Mouse (Mus musculus): ENCODE data around the gene Thsd4.

DNA sequence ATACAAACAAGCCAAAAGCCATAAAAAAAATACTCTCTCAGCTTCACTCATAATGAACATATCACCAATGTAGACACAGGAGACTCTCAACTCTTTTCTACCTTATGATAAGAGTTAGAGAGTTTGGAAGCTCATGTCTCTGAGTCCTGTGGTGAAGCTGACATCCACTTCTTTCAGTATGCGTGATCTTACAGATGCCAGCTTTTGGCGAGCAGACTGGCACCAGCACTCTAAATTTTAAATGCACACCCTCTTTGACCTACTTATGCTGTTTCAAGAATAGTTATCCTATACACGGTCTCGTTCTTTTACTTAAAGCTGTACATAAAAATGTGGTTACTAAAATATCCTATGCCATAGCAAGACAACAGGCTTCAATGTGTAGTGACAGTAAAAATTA is 524.1 kb downstream of the Thsd4 start:
- TF ChIP-seq POLR2A (IDR thresholded peaks at IDR 0.05; ENCODE audit: control insufficient read depth, extremely low read depth, insufficient read depth, low read length, poor library complexity) (no peak), CTCF (IDR thresholded peaks at IDR 0.05; ENCODE audit: borderline replicate concordance, control insufficient read depth, extremely low read depth, insufficient read depth, low read length, poor library complexity) (no peak)
